Mouse (Mus musculus) hindbrain, postnatal 0 days (tissue): Measurements from ENCODE around the gene Ppm1g. TPM values are rescaled to one million over a fixed set of nuclear protein-coding genes. Genes with fewer than 3 reads are reported as not detected.

Experiments used
- ATAC-seq: fragments of 200-750 bp; cut with Nextera tagmentation; 2 replicates; pipeline ENCODE4 v1.8.0; 2017; ENCODE audit warnings: mild to moderate bottlenecking, moderate TSS enrichment, moderate library complexity
- DNase-seq: peaks from one replicate; pipeline ENCODE4 v3.0.0-alpha.2; 2015; ENCODE audit warnings: low spot score
- H3K27ac ChIP-seq: fragments of 300-500 bp; sonication (generic); 2 replicates; pipeline ENCODE4 v1.5.1; 2014; ENCODE audit warnings: mild to moderate bottlenecking
- H3K27me3 ChIP-seq: fragments of 300-500 bp; sonication (generic); 2 replicates; pipeline ENCODE4 v1.6.1; 2014; ENCODE audit warnings: low read length, mixed read lengths; ENCODE audit not compliant: insufficient read depth
- H3K36me3 ChIP-seq: fragments of 300-500 bp; sonication (generic); 2 replicates; pipeline ENCODE4 v1.6.1; 2014; ENCODE audit warnings: low read length, mixed read lengths; ENCODE audit not compliant: insufficient read depth
- H3K4me1 ChIP-seq: fragments of 300-500 bp; sonication (generic); 2 replicates; pipeline ENCODE4 v1.6.1; 2014; ENCODE audit warnings: antibody characterized with exemption, low read length, mixed read lengths; ENCODE audit not compliant: insufficient read depth
- H3K4me2 ChIP-seq: fragments of 300-500 bp; sonication (generic); 2 replicates; pipeline ENCODE4 v1.6.1; 2014; ENCODE audit warnings: low read depth, mild to moderate bottlenecking, low read length, moderate library complexity, mixed read lengths
- H3K4me3 ChIP-seq: fragments of 300-500 bp; sonication (generic); 2 replicates; pipeline ENCODE4 v1.5.1; 2014; ENCODE audit warnings: low read length
- H3K9ac ChIP-seq: fragments of 300-500 bp; sonication (generic); replicated peaks from 2 replicates; pipeline ENCODE4 v1.6.1; 2014; ENCODE audit warnings: mild to moderate bottlenecking, low read length, moderate library complexity, mixed read lengths
- H3K9me3 ChIP-seq: fragments of 300-500 bp; sonication (generic); 2 replicates; pipeline ENCODE4 v1.6.1; 2016; ENCODE audit warnings: low read length, mixed read lengths
- CTCF ChIP-seq: IDR thresholded peaks from 2 replicates; pipeline ENCODE4 v1.5.1; 2016; ENCODE audit warnings: antibody characterized with exemption, control low read depth, low read depth
- WGBS: fragments of 180-500 bp; shearing (Covaris S2); extraction: QIAGEN DNeasy Blood & Tissue Kit; methylation state at CpG from one replicate; pipeline ENCODE4 v1.1.7; 2014; 5-methylcytosine and 5-hydroxymethylcytosine counted together
- polyA plus RNA-seq: library from polyadenylated mRNA; unstranded; fragments of >200 nt; fragmentation: Nextera tagmentation; extraction: Ambion mirVana; gene quantifications from 2 replicates; pipeline ENCODE4 v1.2.1, GENCODE M21; 2015
- total RNA-seq: library from RNA; depleted of rRNA; stranded (reverse); fragments of >200 nt; gene quantifications from 2 replicates; pipeline ENCODE4 v1.2.3, GENCODE M21; 2014; rRNA removed

The Ppm1g gene
- total and polyA plus RNA-seq, 2 experiments from 2014 or later = 67.4 to 157 TPM

DNA sequence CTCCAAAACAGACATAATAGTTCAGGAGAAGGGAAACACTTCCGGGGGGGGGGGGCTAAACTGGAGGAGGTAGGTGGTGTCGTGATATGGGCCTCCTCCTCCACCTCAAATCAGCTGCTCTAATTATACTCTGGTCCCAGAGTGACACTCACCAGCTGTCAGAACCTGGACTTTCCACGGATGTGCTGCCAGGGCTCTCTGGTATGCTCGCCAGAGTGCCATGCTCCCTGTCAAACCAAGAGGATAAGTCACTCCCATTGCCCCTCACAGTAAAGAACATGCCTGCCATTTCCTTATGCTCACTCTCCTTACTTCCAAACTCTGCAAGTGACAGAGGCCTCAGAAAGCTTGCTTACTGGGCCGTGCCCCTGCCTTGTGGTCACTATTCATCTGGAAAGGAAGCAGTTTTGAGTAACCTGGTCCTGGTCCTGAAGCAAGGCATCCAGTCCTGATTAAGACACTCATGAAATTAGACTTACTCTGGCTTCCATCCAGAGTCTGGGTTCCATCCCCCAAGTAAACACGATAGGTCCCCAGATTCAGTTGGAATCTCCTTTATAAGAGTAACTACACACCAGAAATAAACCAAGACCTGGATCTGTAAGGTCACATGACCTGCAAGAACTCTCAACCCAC lies 66.9 kb downstream of the Ppm1g start:
- Histone ChIP-seq H3K4me2 (peak overlapping the region; percentile 88), H3K27ac (peak overlapping the region; percentile 68; the same call in 1 of the 2 replicates), H3K36me3 (peaks cover 20% of the 10 kb centered on the region), H3K9ac (peak overlapping the region; percentile 61), H3K9me3 (no peaks in the 10 kb centered on the region), H3K4me1 (0 out of 2 replicates have a peak, but pooled peaks cover 5% of the 10 kb centered on the region), H3K4me3 (peak overlapping the region; percentile 59), H3K27me3 (no peaks in the 10 kb centered on the region)
- WGBS = 32% methylated on average over 6 of the region's 6 CpGs
- no peak for DNase-seq
- peak; percentile 46 for ATAC-seq
- no peak for TF ChIP-seq CTCF

Other genes with a start within 250 kb of the Ppm1g start
- gene Atraid, start 172.4 kb downstream of the Ppm1g start, total RNA-seq = 152 and 155 TPM in 2 replicates
- 240 and 242 TPM in 2 replicates for gene Atraid, start 172.4 kb downstream of the Ppm1g start, polyA plus RNA-seq
- gene Slc5a6, start 171.8 kb downstream of the Ppm1g start, total RNA-seq = 40.9 and 46.7 TPM in 2 replicates
- 27.9 and 33.7 TPM in 2 replicates for gene Slc5a6, start 171.8 kb downstream of the Ppm1g start, polyA plus RNA-seq
- gene Cad, start 165.9 kb downstream of the Ppm1g start, total RNA-seq = 56.2 and 58.8 TPM in 2 replicates
- gene Cad, start 165.9 kb downstream of the Ppm1g start, polyA plus RNA-seq = 8.1 and 9.1 TPM in 2 replicates
- gene Dnajc5g, start 114.4 kb downstream of the Ppm1g start, total RNA-seq = not detected in 2 replicates
- gene Dnajc5g, start 114.4 kb downstream of the Ppm1g start, polyA plus RNA-seq = not detected in 2 replicates
- 40.2 and 47.5 TPM in 2 replicates for gene Slc30a3, start 112.5 kb downstream of the Ppm1g start, total RNA-seq
- 33.5 and 37.2 TPM in 2 replicates for gene Slc30a3, start 112.5 kb downstream of the Ppm1g start, polyA plus RNA-seq
- 0.22 and 0.52 TPM in 2 replicates for gene Trim54, start 104.0 kb downstream of the Ppm1g start, total RNA-seq
- gene Trim54, start 104.0 kb downstream of the Ppm1g start, polyA plus RNA-seq = not detected in 2 replicates
- not detected in 2 replicates for gene Ucn, start 81.9 kb downstream of the Ppm1g start, total RNA-seq
- 0.44 and 0.54 TPM in 2 replicates for gene Ucn, start 81.9 kb downstream of the Ppm1g start, polyA plus RNA-seq
- gene Mpv17, start 66.4 kb downstream of the Ppm1g start, total RNA-seq = 66.1 and 75.0 TPM in 2 replicates
- gene Mpv17, start 66.4 kb downstream of the Ppm1g start, polyA plus RNA-seq = 49.1 and 52.1 TPM in 2 replicates
- gene Gm29609, start 40.8 kb downstream of the Ppm1g start, total RNA-seq = 1.8 and 9.8 TPM in 2 replicates
- 1.9 and 2.9 TPM in 2 replicates for gene Gm29609, start 40.8 kb downstream of the Ppm1g start, polyA plus RNA-seq
- 40.8 and 65.6 TPM in 2 replicates for gene Gtf3c2, start 40.5 kb downstream of the Ppm1g start, total RNA-seq
- 45.1 and 46.1 TPM in 2 replicates for gene Gtf3c2, start 40.5 kb downstream of the Ppm1g start, polyA plus RNA-seq
- 102 and 116 TPM in 2 replicates for gene Snx17, start 27.5 kb downstream of the Ppm1g start, total RNA-seq
- 112 and 114 TPM in 2 replicates for gene Snx17, start 27.5 kb downstream of the Ppm1g start, polyA plus RNA-seq
- 28.3 and 31.7 TPM in 2 replicates for gene Eif2b4, start 27.3 kb downstream of the Ppm1g start, total RNA-seq
- gene Eif2b4, start 27.3 kb downstream of the Ppm1g start, polyA plus RNA-seq = 78.1 and 83.9 TPM in 2 replicates
- 8.9 and 9.6 TPM in 2 replicates for gene Zfp513, start 18.4 kb downstream of the Ppm1g start, total RNA-seq
- 11.4 and 12.6 TPM in 2 replicates for gene Zfp513, start 18.4 kb downstream of the Ppm1g start, polyA plus RNA-seq
- 100 and 124 TPM in 2 replicates for gene Nrbp1, start 20.2 kb upstream of the Ppm1g start, total RNA-seq
- 134 and 139 TPM in 2 replicates for gene Nrbp1, start 20.2 kb upstream of the Ppm1g start, polyA plus RNA-seq
- 7.0 TPM in 1 of 2 replicates, not detected in the other for gene Gm9970, start 20.5 kb upstream of the Ppm1g start, total RNA-seq
- 0.29 and 0.84 TPM in 2 replicates for gene Gm9970, start 20.5 kb upstream of the Ppm1g start, polyA plus RNA-seq
- 2.4 and 3.2 TPM in 2 replicates for gene Krtcap3, start 31.0 kb upstream of the Ppm1g start, total RNA-seq
- 2.5 and 2.9 TPM in 2 replicates for gene Krtcap3, start 31.0 kb upstream of the Ppm1g start, polyA plus RNA-seq
- 38.2 and 41.8 TPM in 2 replicates for gene Ift172, start 70.4 kb upstream of the Ppm1g start, total RNA-seq
- 16.7 and 18.2 TPM in 2 replicates for gene Ift172, start 70.4 kb upstream of the Ppm1g start, polyA plus RNA-seq
- gene Fndc4, start 75.4 kb upstream of the Ppm1g start, total RNA-seq = 184 and 187 TPM in 2 replicates
- 122 TPM in 2 replicates for gene Fndc4, start 75.4 kb upstream of the Ppm1g start, polyA plus RNA-seq
- 0.89 TPM in 1 of 2 replicates, not detected in the other for gene Gckr, start 76.8 kb upstream of the Ppm1g start, total RNA-seq
- 0.56 and 0.93 TPM in 2 replicates for gene Gckr, start 76.8 kb upstream of the Ppm1g start, polyA plus RNA-seq
- gene Zfp512, start 231.7 kb upstream of the Ppm1g start, total RNA-seq = 55.0 and 61.8 TPM in 2 replicates
- gene Zfp512, start 231.7 kb upstream of the Ppm1g start, polyA plus RNA-seq = 70.9 and 73.9 TPM in 2 replicates